Mouse (Mus musculus) liver, embryonic 14.5 days (tissue): ENCODE measurements around the gene Dpp3. TPM values are rescaled to one million over a fixed set of nuclear protein-coding genes. Genes with fewer than 3 reads are reported as not detected.

Experiments
- ATAC-seq: fragments of 200-750 bp; cut with Nextera tagmentation; 2 replicates; pipeline ENCODE4 v1.8.0; 2017; ENCODE audit warnings: moderate number of reproducible peaks, mild to moderate bottlenecking, moderate library complexity; ENCODE audit not compliant: insufficient read depth
- DNase-seq, 3 experiments: peaks; one replicate each; pipeline ENCODE4 v3.0.0-alpha.2; 2012 to 2013; ENCODE audit warnings: low read depth in 3 of 3, low spot score in 3 of 3
- H3K27ac ChIP-seq: fragments of 300-500 bp; sonication (generic); 2 replicates; pipeline ENCODE4 v1.5.1; 2014; ENCODE audit warnings: moderate library complexity, mild to moderate bottlenecking, control low read depth, inconsistent platforms
- H3K27me3 ChIP-seq: fragments of 300-500 bp; sonication (generic); 2 replicates; pipeline ENCODE4 v1.6.1; 2014; ENCODE audit warnings: mild to moderate bottlenecking, low read length, moderate library complexity; ENCODE audit not compliant: control insufficient read depth, insufficient read depth
- H3K36me3 ChIP-seq: fragments of 300-500 bp; sonication (generic); replicated peaks from 2 replicates; pipeline ENCODE4 v1.6.1; 2014; ENCODE audit warnings: low read depth; ENCODE audit not compliant: control insufficient read depth, insufficient read depth
- H3K4me1 ChIP-seq, 2 experiments: fragments of 200-500 bp in 1 of 2; fragments of 300-500 bp in 1 of 2; sonication (generic) in 1 of 2; replicated peaks; 2 replicates each; pipeline ENCODE4 v1.6.1; 2012 to 2014; ENCODE audit warnings: antibody characterized with exemption in 1 of 2, inconsistent platforms in 1 of 2, low read length in 1 of 2; ENCODE audit not compliant: control insufficient read depth in 2 of 2, insufficient read depth in 2 of 2
- H3K4me2 ChIP-seq: fragments of 300-500 bp; sonication (generic); 2 replicates; pipeline ENCODE4 v1.6.1; 2014; ENCODE audit warnings: low read depth, mild to moderate bottlenecking, control low read depth, moderate library complexity
- H3K4me3 ChIP-seq, 2 experiments: fragments of 200-500 bp in 1 of 2; fragments of 300-500 bp in 1 of 2; sonication (generic) in 1 of 2; 2 replicates each; pipeline ENCODE4 v1.5.1; 2012 to 2014; ENCODE audit warnings: low read depth in 2 of 2, low read length in 2 of 2, mild to moderate bottlenecking in 2 of 2, control low read depth in 1 of 2, inconsistent platforms in 1 of 2, moderate library complexity in 1 of 2; ENCODE audit not compliant: insufficient read depth in 1 of 2
- H3K9ac ChIP-seq: fragments of 300-500 bp; sonication (generic); replicated peaks from 2 replicates; pipeline ENCODE4 v1.6.1; 2014; ENCODE audit warnings: mild to moderate bottlenecking, control low read depth, moderate library complexity
- H3K9me3 ChIP-seq: fragments of 300-500 bp; sonication (generic); 2 replicates; pipeline ENCODE4 v1.6.1; 2016; ENCODE audit warnings: low read length, mixed read lengths; ENCODE audit not compliant: control insufficient read depth
- CTCF ChIP-seq: IDR thresholded peaks from 2 replicates; pipeline ENCODE4 v1.5.1; 2016; ENCODE audit warnings: antibody characterized with exemption, low read depth, control low read depth
- EP300 ChIP-seq: IDR thresholded peaks from 2 replicates; pipeline ENCODE4 v1.6.1; 2016; ENCODE audit warnings: antibody characterized with exemption, low read depth
- WGBS: fragments of 180-500 bp; shearing (Covaris S2); extraction: QIAGEN DNeasy Blood & Tissue Kit; methylation state at CpG from one replicate; pipeline ENCODE4 v1.1.7; 2014; ENCODE audit not compliant: insufficient replicate concordance; 5-methylcytosine and 5-hydroxymethylcytosine counted together
- polyA plus RNA-seq, 2 experiments: library from polyadenylated mRNA; depleted of rRNA in 1 of 2; stranded (reverse) in 1 of 2; unstranded in 1 of 2; fragments of >200 nt; fragmentation: Nextera tagmentation in 1 of 2; extraction: Ambion mirVana in 1 of 2; gene quantifications; 2 replicates each; pipeline versions ENCODE4 v1.2.1 to v1.2.3; 2012 to 2014

The Dpp3 gene
- polyA plus RNA-seq, 2 experiments: 28.0 to 37.0 TPM

DNA sequence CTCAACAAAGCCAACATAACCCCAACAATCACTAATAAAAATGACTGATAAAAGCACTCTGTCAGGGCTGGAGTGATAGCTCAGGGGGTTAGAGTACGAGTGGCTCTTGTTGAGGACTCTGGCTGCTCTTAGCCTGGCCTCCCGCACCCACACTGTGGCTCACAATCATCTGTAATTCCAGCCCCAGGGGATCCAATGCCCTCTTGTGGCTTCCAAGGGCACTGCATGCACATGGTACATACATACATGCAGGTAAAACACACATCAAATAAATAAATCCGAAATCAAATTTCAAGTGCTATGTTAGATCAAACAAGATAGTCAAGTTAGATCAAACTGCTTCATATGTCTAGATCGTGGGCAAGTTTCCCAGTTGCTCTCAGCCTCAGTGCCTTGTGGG, 20.0 kb downstream of the Dpp3 start:
- no peak overlapping the region for H3K4me2 ChIP-seq
- no peak overlapping the region for H3K4me3 ChIP-seq
- TF ChIP-seq CTCF (peak; percentile 91), EP300 (no peak)
- no peaks in the 10 kb centered on the region for H3K27me3 ChIP-seq
- H3K9me3 ChIP-seq: no peaks in the 10 kb centered on the region
- H3K4me1 ChIP-seq: peaks cover 0 to 7% of the 10 kb centered on the region in 2 experiments; a peak in 3 of 4 replicates
- H3K27ac ChIP-seq: no peak overlapping the region
- peaks cover 4% of the 10 kb centered on the region for H3K36me3 ChIP-seq
- no peak overlapping the region for H3K9ac ChIP-seq
- WGBS: 69% methylated on average over 4 of the region's 4 CpGs
- ATAC-seq: no peak
- peak; percentile 27 to 42 (median 40) for DNase-seq

DNA sequence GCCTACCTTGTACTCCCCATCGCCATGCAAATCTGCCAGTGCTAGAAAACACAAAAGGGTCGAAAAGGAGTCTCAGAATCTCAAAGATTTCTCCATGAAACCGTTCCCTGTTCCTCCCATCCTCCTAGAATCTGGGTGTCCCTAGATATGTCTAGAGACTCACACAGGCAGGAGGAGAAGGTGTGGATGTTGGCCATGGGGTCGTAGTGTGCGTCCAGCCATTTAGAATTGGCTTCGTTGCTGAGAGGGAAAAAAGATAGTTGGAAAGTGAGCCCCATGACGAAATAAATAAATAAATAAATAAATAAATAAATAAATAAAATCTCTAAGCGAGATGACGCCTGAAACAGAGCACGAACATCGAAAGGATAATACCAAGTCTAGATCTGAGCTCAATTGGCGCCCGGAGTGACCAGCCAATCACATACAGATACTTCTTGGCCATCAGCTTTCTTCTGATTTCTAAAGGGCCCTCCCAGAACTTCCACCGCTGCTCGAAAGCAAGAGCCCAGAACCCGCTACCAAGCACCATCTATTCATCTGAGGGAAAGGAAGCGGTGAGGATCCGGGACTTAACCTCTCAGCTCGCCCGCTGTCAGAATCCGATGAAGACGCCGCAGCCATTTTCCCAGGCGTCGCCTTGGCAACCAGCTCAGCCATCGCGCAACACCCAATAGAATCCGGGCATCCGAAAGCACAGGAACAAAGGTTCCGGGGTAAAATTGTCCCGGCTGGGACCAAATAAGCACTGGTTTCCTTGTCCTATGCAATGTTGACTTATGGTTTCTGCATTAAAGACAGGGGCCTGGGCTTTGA, 21.9 kb downstream of the Dpp3 start, which contains the start of gene Bbs1:
Bbs1 (minus strand) TSS at position 650 of the 816 bp plus-strand sequence.
- peaks cover 0 to 7% of the 10 kb centered on the region in 2 experiments; a peak in 3 of 4 replicates for H3K4me1 ChIP-seq
- H3K36me3 ChIP-seq: peaks cover 4% of the 10 kb centered on the region
- no peak for TF ChIP-seq EP300
- TF ChIP-seq CTCF: no peak
- H3K27me3 ChIP-seq: no peaks in the 10 kb centered on the region
- peak within 1 kb of the TSS; percentile 72 for H3K4me2 ChIP-seq
- 9% methylated on average over 31 of the region's 31 CpGs for WGBS
- ATAC-seq: peak; percentile 59; the same call in 1 of the 2 replicates
- peak; percentile 62 to 70 (median 66) for DNase-seq
- H3K4me3 ChIP-seq: peak within 1 kb of the TSS; percentile 73 to 86
- no peaks in the 10 kb centered on the region for H3K9me3 ChIP-seq
- no peak within 1 kb of the TSS for H3K27ac ChIP-seq
- peak within 1 kb of the TSS; percentile 62 for H3K9ac ChIP-seq

GRCm38 (mm10) chr19:4899888-4900287, 28.2 kb downstream of the Dpp3 start:
- no peak for ATAC-seq
- no peak for DNase-seq
- TF ChIP-seq CTCF: no peak
- Histone ChIP-seq H3K9me3 (no peaks in the 10 kb centered on the region), H3K4me3 (no peak overlapping the region), H3K27ac (no peak overlapping the region), H3K4me2 (no peak overlapping the region), H3K27me3 (no peaks in the 10 kb centered on the region), H3K9ac (no peak overlapping the region), H3K36me3 (no peaks in the 10 kb centered on the region), H3K4me1 (no peaks in the 10 kb centered on the region)
- 40% methylated on average over 3 of the region's 3 CpGs for WGBS

GRCm38 (mm10) chr19:4898972-4899371, 29.1 kb downstream of the Dpp3 start:
- no peak for ATAC-seq

DNA sequence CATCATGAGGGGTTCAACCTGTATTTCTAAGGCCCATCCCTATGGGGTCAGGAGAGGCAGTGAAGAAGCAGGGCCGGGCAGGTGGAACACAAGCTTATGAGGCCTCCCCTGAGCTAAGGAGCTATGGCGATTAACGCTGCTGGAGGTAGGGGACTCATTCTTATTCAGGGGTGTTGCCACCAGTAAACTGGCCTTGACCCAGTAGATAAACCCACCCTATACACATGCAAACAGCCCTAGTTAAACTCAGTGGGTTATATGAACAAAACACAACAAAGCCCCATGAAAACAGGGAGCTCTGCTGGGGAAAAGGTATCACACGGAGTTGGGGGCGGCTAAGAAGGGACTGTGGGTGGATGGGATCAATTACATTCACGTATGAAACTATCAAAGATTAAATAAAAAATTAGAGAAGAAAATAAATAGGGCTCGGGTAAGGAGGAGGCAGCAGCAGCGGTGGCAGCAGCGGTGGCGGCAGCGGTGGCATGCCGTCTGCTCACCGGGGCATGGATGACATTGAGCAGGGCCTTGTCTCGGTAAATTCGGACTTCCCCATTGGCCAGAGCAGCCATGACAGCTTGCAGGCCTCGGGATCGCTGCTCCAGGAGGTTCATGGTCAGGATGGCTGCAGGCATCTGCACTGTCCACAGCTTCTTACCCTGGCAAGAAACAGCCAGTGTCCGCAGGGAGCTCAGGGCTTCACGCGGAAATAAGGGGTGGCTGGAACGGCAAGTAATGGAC, 31.1 kb downstream of the Dpp3 start:
- Histone ChIP-seq H3K4me1 (peaks cover 7 to 10% of the 10 kb centered on the region in 2 experiments), H3K9ac (no peak overlapping the region), H3K27ac (no peak overlapping the region), H3K27me3 (no peaks in the 10 kb centered on the region), H3K9me3 (no peaks in the 10 kb centered on the region), H3K4me2 (no peak overlapping the region), H3K4me3 (no peak overlapping the region), H3K36me3 (no peaks in the 10 kb centered on the region)
- no peak for ATAC-seq
- 61% methylated on average over 21 of the region's 21 CpGs for WGBS
- no peak for TF ChIP-seq CTCF
- TF ChIP-seq EP300: no peak
- no peak for DNase-seq

More at GRCm38 (mm10) chr19:4898972-4899371, 29.1 kb downstream of the Dpp3 start:
- Histone ChIP-seq H3K4me2 (no peak overlapping the region), H3K9ac (no peak overlapping the region), H3K9me3 (no peaks in the 10 kb centered on the region), H3K4me1 (no peaks in the 10 kb centered on the region; a peak in 1 of 4 replicates), H3K27me3 (no peaks in the 10 kb centered on the region), H3K4me3 (no peak overlapping the region), H3K36me3 (no peaks in the 10 kb centered on the region), H3K27ac (no peak overlapping the region)
- TF ChIP-seq CTCF (no peak), EP300 (no peak)
- DNase-seq: no peak
- WGBS: 64% methylated on average over 9 of the region's 9 CpGs
